Mouse (Mus musculus): ENCODE data around the gene 4833427G06Rik.

4833427G06Rik gene

GRCm38 (mm10) chr9:51075780-51076179 lies 26.1 kb downstream of the 4833427G06Rik start:
- ATAC-seq (ENCODE audit: insufficient number of reproducible peaks, low FRiP score, low TSS enrichment), result peak; percentile 81

- ATAC-seq (ENCODE audit: insufficient number of reproducible peaks, low FRiP score, low TSS enrichment), result no peak
These were observed 31.1 kb downstream of the 4833427G06Rik start for GRCm38 (mm10) chr9:51070801-51071200.

- ATAC-seq (ENCODE audit: insufficient number of reproducible peaks, low FRiP score, low TSS enrichment), result no peak
These were observed 33.7 kb downstream of the 4833427G06Rik start for GRCm38 (mm10) chr9:51068202-51068601.

GRCm38 (mm10) chr9:51060601-51061000 lies 41.3 kb downstream of the 4833427G06Rik start, which contains the start of gene Btg4:
Gene Btg4 (plus strand): TSS chr9:51060901.
- ATAC-seq (ENCODE audit: insufficient number of reproducible peaks, low FRiP score, low TSS enrichment), result no peak

- ATAC-seq (ENCODE audit: insufficient number of reproducible peaks, low FRiP score, low TSS enrichment), result no peak
These were observed 42.8 kb downstream of the 4833427G06Rik start for GRCm38 (mm10) chr9:51058951-51059521.

- ATAC-seq (ENCODE audit: insufficient number of reproducible peaks, low FRiP score, low TSS enrichment), result no peak
These were observed 45.2 kb downstream of the 4833427G06Rik start for GRCm38 (mm10) chr9:51056360-51057324.

GRCm38 (mm10) chr9:51052180-51052579 lies 49.7 kb downstream of the 4833427G06Rik start:
- no peak for ATAC-seq (ENCODE audit: insufficient number of reproducible peaks, low FRiP score, low TSS enrichment)

- no peak for ATAC-seq (ENCODE audit: insufficient number of reproducible peaks, low FRiP score, low TSS enrichment)
These were observed 59.7 kb downstream of the 4833427G06Rik start for GRCm38 (mm10) chr9:51042136-51042535.

GRCm38 (mm10) chr9:51041491-51041980 lies 60.3 kb downstream of the 4833427G06Rik start:
- no peak for ATAC-seq (ENCODE audit: insufficient number of reproducible peaks, low FRiP score, low TSS enrichment)

GRCm38 (mm10) chr9:51032785-51033529 lies 68.9 kb downstream of the 4833427G06Rik start:
- ATAC-seq (ENCODE audit: insufficient number of reproducible peaks, low FRiP score, low TSS enrichment), result no peak

- ATAC-seq (ENCODE audit: insufficient number of reproducible peaks, low FRiP score, low TSS enrichment), result no peak
These were observed 69.6 kb downstream of the 4833427G06Rik start for GRCm38 (mm10) chr9:51032291-51032690.

GRCm38 (mm10) chr9:51031603-51032002 lies 70.3 kb downstream of the 4833427G06Rik start:
- ATAC-seq (ENCODE audit: insufficient number of reproducible peaks, low FRiP score, low TSS enrichment), result no peak
